ENCODE assay signal across 8 mouse cellular contexts in genomic region chr2:128312084-128312594, GRCm38 (mm10).
DNase-seq lines count a peak whose midpoint lies in the region; ATAC-seq lines count a peak whose summit lies in the region.

No protein-coding gene starts in this region.

- no peak overlapping the region for H3K27ac ChIP-seq in hindbrain, embryonic 15.5 days (replicated peaks)

- peaks cover 25% of the 10 kb centered on the region for H3K4me1 ChIP-seq in hindbrain, embryonic 15.5 days (replicated peaks)
- H3K4me1 ChIP-seq in megakaryocyte, embryonic 14.5 days, result peaks cover 10% of the 10 kb centered on the region

- no peaks in the 10 kb centered on the region for H3K27me3 ChIP-seq in hindbrain, embryonic 15.5 days
- no peaks in the 10 kb centered on the region for H3K27me3 ChIP-seq in megakaryocyte, embryonic 14.5 days (replicated peaks)

- ATAC-seq in hindbrain, embryonic 15.5 days (ENCODE audit: low FRiP score, low read depth), result peak; percentile 72; the same call in 1 of the 2 replicates
- ATAC-seq in erythroblast, adult 5-6 weeks (replicated peaks; ENCODE audit: low FRiP score, poor library complexity, severe bottlenecking), result no peak

- H3K4me2 ChIP-seq in hindbrain, embryonic 15.5 days, result peak overlapping the region; percentile 49

- H3K9me3 ChIP-seq in hindbrain, embryonic 15.5 days, result no peaks in the 10 kb centered on the region
- no peaks in the 10 kb centered on the region for H3K9me3 ChIP-seq in megakaryocyte, embryonic 14.5 days

- intact Hi-C loops in gastrocnemius, postnatal 14 days (cut with DNase I; ENCODE audit: low total_unique reads), result no loop called here
- intact Hi-C loops in left cerebral cortex, postnatal 10 days (cut with DNase I), result no loop called here

- H3K4me3 ChIP-seq in hindbrain, embryonic 15.5 days, result 0 out of 2 replicates have a peak overlapping the region, but pooled peaks have one; percentile 13
- H3K4me3 ChIP-seq in megakaryocyte, embryonic 14.5 days (replicated peaks), result peak overlapping the region; percentile 85

- no peaks in the 10 kb centered on the region for H3K36me3 ChIP-seq in hindbrain, embryonic 15.5 days
- H3K36me3 ChIP-seq in megakaryocyte, embryonic 14.5 days (replicated peaks; ENCODE audit: low read length), result peaks cover 3% of the 10 kb centered on the region

- WGBS in hindbrain, embryonic 15.5 days, result 2% methylated on average over 14 of the region's 14 CpGs

- H3K9ac ChIP-seq in hindbrain, embryonic 15.5 days, result no peak overlapping the region

- DNase-seq in WW6 (ENCODE audit: low read depth, low spot score), result peak; percentile 18
- peak; percentile 88 to 90 for DNase-seq in cerebellum, postnatal 14 days
- DNase-seq in gastrocnemius, postnatal 14 days, result peak; percentile 86
- peak; percentile 53 to 83 for DNase-seq in left cerebral cortex, postnatal 10 days (ENCODE audit: extremely low spot score in 1 of 2, low spot score in 2 of 2)
- peak; percentile 41 to 59 for DNase-seq in right cerebral cortex, postnatal 36 days (ENCODE audit: low spot score in 2 of 2)

Comparison
In these comparisons a context has a peak if more than half of its experiments do, and no peak if none do; other contexts are left out.
1. DNase-seq: peak in every context shown above with its lines; median percentile 89 in cerebellum, postnatal 14 days; 86 in gastrocnemius, postnatal 14 days; 68 in left cerebral cortex, postnatal 10 days; 50 in right cerebral cortex, postnatal 36 days; 18 in WW6.